Mouse (Mus musculus) brain, embryonic 14.5 days (tissue): ENCODE measurements around the gene Zbtb9.

Experiments
- CTCF ChIP-seq: fragments of 200-500 bp; IDR thresholded peaks from 2 replicates; pipeline ENCODE4 v1.5.1; 2012; ENCODE audit warnings: inconsistent platforms, mild to moderate bottlenecking, moderate library complexity, borderline replicate concordance; ENCODE audit not compliant: insufficient read depth, insufficient read length; ENCODE audit errors: extremely low read depth
- POLR2A ChIP-seq: fragments of 200-500 bp; IDR thresholded peaks from 2 replicates; pipeline ENCODE4 v1.6.1; 2012; ENCODE audit warnings: mild to moderate bottlenecking, inconsistent platforms, borderline replicate concordance; ENCODE audit not compliant: poor library complexity, insufficient read depth, insufficient read length, severe bottlenecking; ENCODE audit errors: extremely low read depth

GRCm38 (mm10) chr17:27056812-27057516 is 84.0 kb downstream of the Zbtb9 start, which contains the start of gene Itpr3:
- TF ChIP-seq CTCF = no peak
- TF ChIP-seq POLR2A = no peak
